Comparison of ENCODE assay signal across 14 mouse cellular contexts in the genomic region with DNA sequence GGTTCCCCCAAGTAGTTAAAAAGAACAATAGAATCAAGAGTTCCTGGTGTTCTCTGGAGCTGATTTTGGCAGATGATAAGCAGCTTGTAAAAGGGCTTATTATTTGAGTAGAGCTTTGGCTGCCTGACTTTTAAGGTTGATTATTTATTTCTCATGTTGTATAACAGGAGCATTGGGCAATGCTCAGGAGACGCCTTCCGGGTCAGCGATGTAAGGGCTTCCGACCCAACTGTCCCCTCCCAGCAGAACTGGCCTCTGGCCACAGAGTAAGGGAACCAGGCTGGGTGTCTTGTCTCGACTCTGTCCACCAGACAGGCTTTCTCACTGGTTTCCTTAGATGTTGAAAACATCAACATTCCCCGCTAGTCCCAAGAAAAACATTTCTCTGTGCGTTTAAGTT. TPM values are rescaled to one million over a fixed set of nuclear protein-coding genes. Genes with fewer than 3 reads are reported as not detected.
DNase-seq lines count a peak whose midpoint lies in the region; ATAC-seq and TF ChIP-seq lines count a peak whose summit lies in the region.
"Had no signal": no experiment of that assay in that cellular context is flagged by ENCODE, and none has a peak within 500 bp of the region (broad histone marks: within the 10 kb centered on the region; RNA-seq: fewer than 3 reads in every experiment).

No protein-coding gene starts in this region.

- no peak for ATAC-seq in kidney, embryonic 14.5 days (ENCODE audit: low FRiP score, low TSS enrichment)
- ATAC-seq in heart, postnatal 0 days (ENCODE audit: insufficient read depth, low read depth): no peak
- ATAC-seq: midbrain, embryonic 16.5 days; Patski had no signal

- WGBS in kidney, embryonic 14.5 days: 54% methylated on average over 7 of the region's 7 CpGs
- 62% methylated on average over 7 of the region's 7 CpGs for WGBS in heart, postnatal 0 days

- H3K9me3 ChIP-seq in kidney, embryonic 14.5 days (ENCODE audit: control insufficient read depth, low read length): no peaks in the 10 kb centered on the region
- no peaks in the 10 kb centered on the region for H3K9me3 ChIP-seq in heart, postnatal 0 days (replicated peaks; ENCODE audit: control insufficient read depth, low read length)
- H3K9me3 ChIP-seq: forebrain, embryonic 12.5 days; limb, embryonic 12.5 days; lung, embryonic 15.5 days had no signal

- no peak for TF ChIP-seq CTCF in heart, postnatal 0 days (IDR thresholded peaks at IDR 0.05; ENCODE audit: low read depth)

- no peak overlapping the region for H3K9ac ChIP-seq in kidney, embryonic 14.5 days (ENCODE audit: low read depth, low read length)
- H3K9ac ChIP-seq in heart, postnatal 0 days (replicated peaks; ENCODE audit: low read depth, low read length): no peak overlapping the region
- H3K9ac ChIP-seq: forebrain, embryonic 12.5 days; limb, embryonic 12.5 days; lung, embryonic 15.5 days had no signal

- H3K27me3 ChIP-seq in kidney, embryonic 14.5 days (ENCODE audit: control insufficient read depth, insufficient read depth, low read length): no peaks in the 10 kb centered on the region
- no peaks in the 10 kb centered on the region for H3K27me3 ChIP-seq in heart, postnatal 0 days (ENCODE audit: control insufficient read depth, insufficient read depth, low read length)
- H3K27me3 ChIP-seq: CH12.LX; forebrain, embryonic 12.5 days; limb, embryonic 12.5 days; lung, embryonic 15.5 days had no signal

- H3K4me3 ChIP-seq in kidney, embryonic 14.5 days (ENCODE audit: low read length): no peak overlapping the region
- no peak overlapping the region for H3K4me3 ChIP-seq in heart, postnatal 0 days (ENCODE audit: low read depth, low read length)
- H3K4me3 ChIP-seq: forebrain, embryonic 12.5 days; limb, embryonic 12.5 days; lung, embryonic 15.5 days had no signal

- no peak overlapping the region for H3K27ac ChIP-seq in kidney, embryonic 14.5 days (ENCODE audit: low read depth, low read length)
- H3K27ac ChIP-seq in heart, postnatal 0 days (ENCODE audit: low read depth): no peak overlapping the region
- H3K27ac ChIP-seq: forebrain, embryonic 12.5 days; limb, embryonic 12.5 days; lung, embryonic 15.5 days had no signal

- no peak for TF ChIP-seq EP300 in heart, postnatal 0 days (IDR thresholded peaks at IDR 0.05; ENCODE audit: low read depth)

- H3K4me1 ChIP-seq in kidney, embryonic 14.5 days (ENCODE audit: control insufficient read depth, insufficient read depth, low read length): no peaks in the 10 kb centered on the region
- H3K4me1 ChIP-seq in heart, postnatal 0 days (ENCODE audit: control insufficient read depth, insufficient read depth): no peaks in the 10 kb centered on the region
- H3K4me1 ChIP-seq: forebrain, embryonic 12.5 days; limb, embryonic 12.5 days; lung, embryonic 15.5 days had no signal

- no peaks in the 10 kb centered on the region for H3K36me3 ChIP-seq in kidney, embryonic 14.5 days (ENCODE audit: control insufficient read depth, insufficient read depth, low read length)
- H3K36me3 ChIP-seq in heart, postnatal 0 days (replicated peaks; ENCODE audit: control insufficient read depth, insufficient read depth, low read length): no peaks in the 10 kb centered on the region
- H3K36me3 ChIP-seq: forebrain, embryonic 12.5 days; limb, embryonic 12.5 days; lung, embryonic 15.5 days had no signal

- H3K4me2 ChIP-seq in kidney, embryonic 14.5 days (replicated peaks; ENCODE audit: low read depth, low read length): no peak overlapping the region
- no peak overlapping the region for H3K4me2 ChIP-seq in heart, postnatal 0 days (ENCODE audit: low read depth, low read length)
- H3K4me2 ChIP-seq: forebrain, embryonic 12.5 days; limb, embryonic 12.5 days; lung, embryonic 15.5 days had no signal

- DNase-seq in kidney, adult 11 months: peak; percentile 19
- peak; percentile 7 for DNase-seq in heart, postnatal 0 days (ENCODE audit: low spot score)
- DNase-seq in kidney, adult 9 months: peak; percentile 48
- DNase-seq in lung, postnatal 25 days (ENCODE audit: low spot score): peak; percentile 14
- no peak for DNase-seq in right cerebral cortex, postnatal 14 days
- no peak for DNase-seq in left cerebral cortex, adult 9 months (ENCODE audit: low spot score in 2 of 2)
- DNase-seq: cerebellum, adult 18-20 months had no signal

RNA-seq across cellular contexts. Expression of gene Zcchc12, which starts 33.2 kb away (rescaled TPM):
- polyA plus RNA-seq in kidney, embryonic 14.5 days (2014; fragmentation: Nextera tagmentation; extraction: Ambion mirVana): 3.9 and 4.8 TPM in 2 replicates
- total RNA-seq in heart, postnatal 0 days (2014; rRNA removed; ENCODE audit: low replicate concordance): 0.35 and 0.42 TPM in 2 replicates
- polyA plus RNA-seq in heart, postnatal 0 days (2015; fragmentation: Nextera tagmentation; extraction: Ambion mirVana): 0.66 and 0.77 TPM in 2 replicates
- total RNA-seq: CH12.LX had no signal

Comparison
In these comparisons a context has a peak if more than half of its experiments do, and no peak if none do; other contexts are left out.
1. DNase-seq: peak in kidney, adult 11 months (single experiment), heart, postnatal 0 days (single experiment), kidney, adult 9 months (single experiment) and lung, postnatal 25 days (single experiment); none in right cerebral cortex, postnatal 14 days (single experiment) and left cerebral cortex, adult 9 months (0 of 2).